ENCODE assay signal across 9 mouse cellular contexts in the genomic region with DNA sequence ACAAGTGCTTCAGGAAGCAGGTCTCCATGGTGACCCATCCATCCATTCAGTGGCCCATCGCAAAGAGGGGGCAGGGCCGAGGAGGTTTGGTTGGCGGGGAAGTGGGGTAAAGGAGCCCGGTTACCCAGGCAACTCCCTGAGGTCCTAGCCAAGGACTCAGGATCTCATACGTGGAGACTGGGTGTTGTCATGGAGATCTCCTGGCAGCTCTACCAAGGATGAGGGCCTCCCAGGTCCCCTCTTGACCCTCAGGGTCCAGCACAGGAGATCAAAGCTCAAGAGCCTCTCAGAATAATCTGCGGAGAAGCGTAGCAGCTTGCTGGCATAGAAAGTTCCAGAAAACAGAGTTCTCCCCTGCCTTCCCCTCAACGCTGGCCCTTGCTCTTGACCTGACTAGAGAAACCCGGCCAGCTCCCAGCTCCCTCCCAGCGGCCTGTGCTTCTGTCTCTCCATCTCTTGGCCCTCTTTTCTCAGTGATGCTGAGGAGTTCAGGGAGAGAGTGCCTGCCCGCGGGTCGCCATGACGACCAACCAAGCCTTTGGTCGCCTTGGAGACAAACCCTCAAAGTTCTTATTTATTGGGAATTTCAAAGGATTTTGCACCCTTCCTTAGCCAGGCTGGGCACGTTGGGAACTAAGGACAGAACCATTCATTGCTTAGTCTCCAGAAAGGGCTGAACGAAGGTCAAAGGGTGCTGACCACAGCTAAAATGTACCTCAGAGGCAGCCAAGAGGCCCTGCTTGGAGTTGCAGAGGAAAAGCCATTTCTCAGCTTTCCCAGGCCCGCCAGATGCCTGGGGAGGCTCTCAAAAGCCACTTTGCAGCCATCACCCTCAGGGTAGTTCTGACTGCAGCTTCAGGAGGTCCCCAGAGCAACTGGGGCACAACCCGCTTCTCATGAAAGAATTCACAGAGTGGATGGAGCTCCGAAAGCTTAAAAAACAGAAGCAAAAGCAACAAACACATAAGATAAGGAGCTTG.
DNase-seq lines count a peak whose midpoint lies in the region; ATAC-seq lines count a peak whose summit lies in the region.
"Had no signal": no experiment of that assay in that cellular context is flagged by ENCODE, and none has a peak within 500 bp of the region (broad histone marks: within the 10 kb centered on the region; RNA-seq: fewer than 3 reads in every experiment).

No protein-coding gene starts in this region.

- WGBS in neural tube, embryonic 14.5 days, result 8% methylated on average over 20 of the region's 20 CpGs

- intact Hi-C loops in heart, postnatal 10 days (cut with DNase I), result no loop called here

- H3K4me1 ChIP-seq in neural tube, embryonic 14.5 days (ENCODE audit: control insufficient read depth, insufficient read depth, low read length), result peaks cover 5% of the 10 kb centered on the region; the same call in 1 of the 2 replicates
- H3K4me1 ChIP-seq: liver, embryonic 13.5 days had no signal

- ATAC-seq in neural tube, embryonic 14.5 days (ENCODE audit: low read depth), result peak; percentile 86
- ATAC-seq in megakaryocyte-erythroid progenitor cell, adult 5-6 weeks (replicated peaks; ENCODE audit: low FRiP score, low TSS enrichment, poor library complexity, severe bottlenecking), result no peak

- DNase-seq in embryo, embryonic 10 days (ENCODE audit: low spot score), result peak; percentile 84
- DNase-seq in frontal cortex, postnatal 14 days (ENCODE audit: low spot score in 2 of 2), result peak; percentile 70 to 82
- DNase-seq in left cerebral cortex, adult 18-20 months (ENCODE audit: low spot score in 2 of 2), result peak; percentile 61 to 74
- no peak for DNase-seq in heart, postnatal 10 days
- DNase-seq in thymus, postnatal 14 days, result no peak
- no peak for DNase-seq in c-Kit-positive CD71-positive TER-119-positive erythroid progenitor cells, embryonic 14.5 days (ENCODE audit: low spot score)
- DNase-seq: liver, embryonic 13.5 days had no signal

- H3K36me3 ChIP-seq in neural tube, embryonic 14.5 days (ENCODE audit: control insufficient read depth, insufficient read depth, low read length), result no peaks in the 10 kb centered on the region
- H3K36me3 ChIP-seq: liver, embryonic 13.5 days had no signal

- no peaks in the 10 kb centered on the region for H3K27me3 ChIP-seq in neural tube, embryonic 14.5 days (ENCODE audit: control insufficient read depth, insufficient read depth, low read length)
- H3K27me3 ChIP-seq: liver, embryonic 13.5 days had no signal

- no peak overlapping the region for H3K27ac ChIP-seq in neural tube, embryonic 14.5 days (ENCODE audit: low read depth, low read length)
- H3K27ac ChIP-seq: liver, embryonic 13.5 days had no signal

- no peak overlapping the region for H3K4me3 ChIP-seq in neural tube, embryonic 14.5 days (ENCODE audit: low read depth, low read length)
- H3K4me3 ChIP-seq: liver, embryonic 13.5 days had no signal

- H3K9ac ChIP-seq in neural tube, embryonic 14.5 days (replicated peaks; ENCODE audit: low read depth, low read length), result no peak overlapping the region
- H3K9ac ChIP-seq: liver, embryonic 13.5 days had no signal

- no peaks in the 10 kb centered on the region for H3K9me3 ChIP-seq in neural tube, embryonic 14.5 days (ENCODE audit: control insufficient read depth, low read length)

- H3K4me2 ChIP-seq in neural tube, embryonic 14.5 days (ENCODE audit: low read depth, low read length), result no peak overlapping the region
- H3K4me2 ChIP-seq: liver, embryonic 13.5 days had no signal

Comparison
In these comparisons a context has a peak if more than half of its experiments do, and no peak if none do; other contexts are left out.
1. DNase-seq: peak in embryo, embryonic 10 days (single experiment), frontal cortex, postnatal 14 days (2 of 2) and left cerebral cortex, adult 18-20 months (2 of 2); none in heart, postnatal 10 days (0 of 2), thymus, postnatal 14 days (single experiment) and c-Kit-positive CD71-positive TER-119-positive erythroid progenitor cells, embryonic 14.5 days (single experiment).